Mouse (Mus musculus): ENCODE data around the gene Rsl24d1. TPM values are rescaled to one million over a fixed set of nuclear protein-coding genes. Genes with fewer than 3 reads are reported as not detected.

Rsl24d1 gene
- polyA plus RNA-seq, 1 experiment from 2014 or later: 45.0 TPM

- ATAC-seq: no peak
- no peak overlapping the region for H3K27ac ChIP-seq (ENCODE audit: low read depth, low read length)
- H3K9me3 ChIP-seq (ENCODE audit: control insufficient read depth): no peaks in the 10 kb centered on the region
- 19% methylated on average over 26 of the region's 26 CpGs for WGBS
- H3K36me3 ChIP-seq (ENCODE audit: control insufficient read depth, insufficient read depth): no peaks in the 10 kb centered on the region
- no peaks in the 10 kb centered on the region for H3K27me3 ChIP-seq (replicated peaks; ENCODE audit: control insufficient read depth, insufficient read depth, low read length)
- TF ChIP-seq CTCF (IDR thresholded peaks at IDR 0.05; ENCODE audit: low read depth): peak; percentile 82
- H3K9ac ChIP-seq (ENCODE audit: low read depth, low read length): no peak overlapping the region
- peak overlapping the region; percentile 13 for H3K4me3 ChIP-seq (ENCODE audit: low read depth, low read length)
- H3K4me1 ChIP-seq (replicated peaks; ENCODE audit: control insufficient read depth, insufficient read depth, low read length): no peaks in the 10 kb centered on the region
- peak overlapping the region; percentile 52 for H3K4me2 ChIP-seq (replicated peaks; ENCODE audit: low read depth)
Observed at GRCm38 (mm10) chr9:73162571-73163333, 49.5 kb downstream of the Rsl24d1 start.

GRCm38 (mm10) chr9:73165631-73166030, 52.4 kb downstream of the Rsl24d1 start:
- Histone ChIP-seq H3K9me3 (ENCODE audit: control insufficient read depth) (no peaks in the 10 kb centered on the region), H3K36me3 (ENCODE audit: control insufficient read depth, insufficient read depth) (no peaks in the 10 kb centered on the region), H3K4me3 (ENCODE audit: low read depth, low read length) (no peak overlapping the region), H3K4me1 (replicated peaks; ENCODE audit: control insufficient read depth, insufficient read depth, low read length) (no peaks in the 10 kb centered on the region), H3K27me3 (replicated peaks; ENCODE audit: control insufficient read depth, insufficient read depth, low read length) (no peaks in the 10 kb centered on the region), H3K9ac (ENCODE audit: low read depth, low read length) (no peak overlapping the region), H3K27ac (ENCODE audit: low read depth, low read length) (no peak overlapping the region), H3K4me2 (replicated peaks; ENCODE audit: low read depth) (no peak overlapping the region)
- no peak for ATAC-seq
- TF ChIP-seq CTCF (IDR thresholded peaks at IDR 0.05; ENCODE audit: low read depth): no peak
- WGBS: 86% methylated on average over 4 of the region's 4 CpGs

Other genes starting within 250 kb of the Rsl24d1 start
- 0.90 TPM in 2 replicates for gene Pygo1, start 187.8 kb upstream of the Rsl24d1 start, polyA plus RNA-seq (2015; fragmentation: Nextera tagmentation; extraction: Ambion mirVana)
- 0.16 and 0.27 TPM in 2 replicates for gene Dyx1c1, start 154.6 kb upstream of the Rsl24d1 start, polyA plus RNA-seq (2015; fragmentation: Nextera tagmentation; extraction: Ambion mirVana)
- 0.20 TPM in 1 of 2 replicates, not detected in the other for gene Gm44503, start 154.6 kb upstream of the Rsl24d1 start, polyA plus RNA-seq (2015; fragmentation: Nextera tagmentation; extraction: Ambion mirVana)
- gene Ccpg1os, start 128.0 kb upstream of the Rsl24d1 start, polyA plus RNA-seq (2015; fragmentation: Nextera tagmentation; extraction: Ambion mirVana): 6.7 and 7.7 TPM in 2 replicates
- gene Ccpg1, start 128.0 kb upstream of the Rsl24d1 start, polyA plus RNA-seq (2015; fragmentation: Nextera tagmentation; extraction: Ambion mirVana): 16.2 and 17.4 TPM in 2 replicates
- 4.7 and 5.9 TPM in 2 replicates for gene Pigb, start 73.0 kb upstream of the Rsl24d1 start, polyA plus RNA-seq (2015; fragmentation: Nextera tagmentation; extraction: Ambion mirVana)
- 5.7 and 5.8 TPM in 2 replicates for gene Rab27a, start 68.6 kb upstream of the Rsl24d1 start, polyA plus RNA-seq (2015; fragmentation: Nextera tagmentation; extraction: Ambion mirVana)
- gene Khdc3, start 11.6 kb upstream of the Rsl24d1 start, polyA plus RNA-seq (2015; fragmentation: Nextera tagmentation; extraction: Ambion mirVana): 0.16 TPM in 1 of 2 replicates, not detected in the other
- gene Gm20509, start 11.0 kb upstream of the Rsl24d1 start, polyA plus RNA-seq (2015; fragmentation: Nextera tagmentation; extraction: Ambion mirVana): not detected in 2 replicates